Mouse (Mus musculus): Measurements from ENCODE around the gene Pigc.

DNA sequence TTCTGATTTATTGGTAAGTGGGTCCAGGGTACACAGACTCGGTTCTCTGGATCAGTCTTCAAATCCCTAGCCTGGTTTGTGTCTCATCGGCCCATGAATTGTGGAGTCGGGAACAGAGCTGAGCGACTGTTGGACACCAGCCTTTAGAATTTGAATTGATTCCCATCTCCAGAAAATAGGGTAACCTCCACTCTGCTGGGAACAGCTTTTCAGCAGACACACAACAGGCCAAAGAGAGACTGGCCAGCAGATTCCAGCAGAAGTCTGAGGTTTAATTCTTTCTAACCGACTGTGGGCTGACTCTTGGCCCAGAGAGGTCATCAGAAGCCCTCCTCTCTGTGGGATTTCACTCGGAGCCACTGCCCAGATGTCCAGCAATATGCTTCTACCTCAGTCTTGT lies 14.5 kb downstream of the Pigc start:
- no peak for TF ChIP-seq POLR2A (IDR thresholded peaks at IDR 0.05; ENCODE audit: borderline replicate concordance, extremely low read depth, low read depth, low read length)
- TF ChIP-seq CTCF (IDR thresholded peaks at IDR 0.05; ENCODE audit: insufficient read depth, low read length) = no peak

Measured in lung, adult 2 months (tissue).